Mouse (Mus musculus) hindbrain, postnatal 0 days (tissue): ENCODE measurements at regions not wholly inside any gene's neighbourhood (a gene's known extent, or its start where the extent isn't known, plus 50 kb on each side); places are given as distances from the start of the nearest gene placed in this dataset.

Experiments
- ATAC-seq: fragments of 200-750 bp; cut with Nextera tagmentation; 2 replicates; pipeline ENCODE4 v1.8.0; 2017; ENCODE audit warnings: mild to moderate bottlenecking, moderate TSS enrichment, moderate library complexity
- DNase-seq: peaks from one replicate; pipeline ENCODE4 v3.0.0-alpha.2; 2015; ENCODE audit warnings: low spot score
- H3K27ac ChIP-seq: fragments of 300-500 bp; sonication (generic); 2 replicates; pipeline ENCODE4 v1.5.1; 2014; ENCODE audit warnings: mild to moderate bottlenecking
- H3K27me3 ChIP-seq: fragments of 300-500 bp; sonication (generic); 2 replicates; pipeline ENCODE4 v1.6.1; 2014; ENCODE audit warnings: low read length, mixed read lengths; ENCODE audit not compliant: insufficient read depth
- H3K36me3 ChIP-seq: fragments of 300-500 bp; sonication (generic); 2 replicates; pipeline ENCODE4 v1.6.1; 2014; ENCODE audit warnings: low read length, mixed read lengths; ENCODE audit not compliant: insufficient read depth
- H3K4me1 ChIP-seq: fragments of 300-500 bp; sonication (generic); 2 replicates; pipeline ENCODE4 v1.6.1; 2014; ENCODE audit warnings: antibody characterized with exemption, low read length, mixed read lengths; ENCODE audit not compliant: insufficient read depth
- H3K4me2 ChIP-seq: fragments of 300-500 bp; sonication (generic); 2 replicates; pipeline ENCODE4 v1.6.1; 2014; ENCODE audit warnings: low read depth, mild to moderate bottlenecking, low read length, moderate library complexity, mixed read lengths
- H3K4me3 ChIP-seq: fragments of 300-500 bp; sonication (generic); 2 replicates; pipeline ENCODE4 v1.5.1; 2014; ENCODE audit warnings: low read length
- H3K9ac ChIP-seq: fragments of 300-500 bp; sonication (generic); replicated peaks from 2 replicates; pipeline ENCODE4 v1.6.1; 2014; ENCODE audit warnings: mild to moderate bottlenecking, low read length, moderate library complexity, mixed read lengths
- H3K9me3 ChIP-seq: fragments of 300-500 bp; sonication (generic); 2 replicates; pipeline ENCODE4 v1.6.1; 2016; ENCODE audit warnings: low read length, mixed read lengths
- CTCF ChIP-seq: IDR thresholded peaks from 2 replicates; pipeline ENCODE4 v1.5.1; 2016; ENCODE audit warnings: antibody characterized with exemption, control low read depth, low read depth
- WGBS: fragments of 180-500 bp; shearing (Covaris S2); extraction: QIAGEN DNeasy Blood & Tissue Kit; methylation state at CpG from one replicate; pipeline ENCODE4 v1.1.7; 2014; 5-methylcytosine and 5-hydroxymethylcytosine counted together

DNA sequence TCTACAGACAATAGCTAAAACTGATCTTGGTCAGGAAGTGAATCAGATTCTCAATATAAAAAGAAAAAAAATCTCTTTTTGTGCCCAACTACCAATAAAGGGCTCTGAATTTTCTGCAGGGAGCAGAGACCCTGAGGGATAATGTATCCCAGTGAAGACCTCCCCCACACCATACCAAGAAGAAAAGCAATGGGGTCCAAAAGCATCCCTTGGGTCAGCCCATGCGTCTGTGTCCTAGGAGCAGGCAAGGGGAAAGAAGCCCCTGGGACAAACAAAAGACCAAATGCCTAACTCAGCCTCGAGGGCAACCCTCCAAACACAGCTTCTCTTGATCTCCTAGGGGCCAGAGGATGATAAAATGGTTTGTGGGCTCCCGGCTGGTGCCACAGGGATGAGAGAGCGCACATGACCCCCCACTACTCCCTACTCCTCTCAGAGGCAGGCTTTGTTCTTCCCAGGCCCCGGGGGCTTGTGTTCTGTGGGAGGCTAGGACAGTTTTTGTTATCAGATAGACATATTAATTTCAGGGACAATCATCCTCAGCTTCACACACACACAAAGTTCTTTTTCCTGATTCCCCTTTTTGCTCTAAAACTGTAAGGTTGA lies 172.0 kb upstream of the Slc25a13 start:
- no peak for TF ChIP-seq CTCF
- 12% methylated on average over 5 of the region's 5 CpGs for WGBS
- no peak overlapping the region for H3K9ac ChIP-seq
- no peak overlapping the region for H3K4me3 ChIP-seq
- no peaks in the 10 kb centered on the region for H3K4me1 ChIP-seq
- no peak overlapping the region for H3K27ac ChIP-seq
- no peaks in the 10 kb centered on the region for H3K27me3 ChIP-seq
- ATAC-seq = no peak
- H3K36me3 ChIP-seq = no peaks in the 10 kb centered on the region
- no peak overlapping the region for H3K4me2 ChIP-seq
- H3K9me3 ChIP-seq = no peaks in the 10 kb centered on the region
- DNase-seq = no peak

DNA sequence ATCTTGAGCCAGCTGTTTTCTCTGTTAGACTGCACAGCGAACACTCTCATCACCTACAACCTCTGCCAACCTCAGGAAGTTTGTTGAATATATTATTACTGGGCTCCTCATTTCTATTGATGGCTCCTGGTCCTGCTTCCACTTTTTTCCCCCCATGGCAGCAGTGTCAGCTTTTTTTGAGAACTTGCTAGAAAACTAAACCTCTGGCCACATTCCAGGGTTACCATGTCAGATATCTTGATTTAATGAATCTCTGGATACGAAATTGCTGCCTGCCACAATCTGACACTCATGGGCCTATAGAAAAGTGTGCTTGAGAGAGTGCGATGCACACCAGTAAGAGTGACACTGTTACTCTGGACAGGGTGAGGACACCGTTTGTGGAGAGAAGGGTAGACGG lies 170.6 kb upstream of the Slc25a13 start:
- 57% methylated on average over 5 of the region's 5 CpGs for WGBS
- no peak overlapping the region for H3K27ac ChIP-seq
- no peaks in the 10 kb centered on the region for H3K9me3 ChIP-seq
- no peaks in the 10 kb centered on the region for H3K4me1 ChIP-seq
- ATAC-seq (no peak), DNase-seq (no peak)
- H3K4me2 ChIP-seq = no peak overlapping the region
- H3K4me3 ChIP-seq = no peak overlapping the region
- no peak for TF ChIP-seq CTCF
- no peaks in the 10 kb centered on the region for H3K36me3 ChIP-seq
- no peaks in the 10 kb centered on the region for H3K27me3 ChIP-seq
- no peak overlapping the region for H3K9ac ChIP-seq

DNA sequence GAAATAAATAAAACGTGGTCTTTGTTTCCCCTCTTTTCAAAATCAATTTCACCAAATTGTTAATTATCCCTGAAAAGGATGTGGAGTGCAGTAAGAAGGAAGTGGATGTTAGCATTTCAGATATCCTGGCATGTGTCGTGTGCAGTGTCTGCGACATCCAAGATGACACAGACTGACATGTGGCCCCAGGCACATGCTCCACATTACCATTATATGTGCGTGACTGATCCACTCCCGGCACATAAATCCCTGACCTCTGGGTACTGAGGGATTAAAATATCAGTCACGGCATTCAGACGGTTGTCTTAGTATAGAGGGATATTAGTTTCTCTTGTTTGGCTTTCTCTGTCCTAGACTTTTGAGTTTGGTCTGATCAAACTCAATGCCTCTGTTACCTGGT lies 168.0 kb upstream of the Slc25a13 start:
- no peaks in the 10 kb centered on the region for H3K4me1 ChIP-seq
- H3K9me3 ChIP-seq = no peaks in the 10 kb centered on the region
- no peaks in the 10 kb centered on the region for H3K27me3 ChIP-seq
- no peak overlapping the region for H3K27ac ChIP-seq
- TF ChIP-seq CTCF = no peak
- H3K4me3 ChIP-seq = no peak overlapping the region
- DNase-seq = no peak
- no peak overlapping the region for H3K4me2 ChIP-seq
- H3K36me3 ChIP-seq = no peaks in the 10 kb centered on the region
- no peak overlapping the region for H3K9ac ChIP-seq
- 61% methylated on average over 7 of the region's 7 CpGs for WGBS
- no peak for ATAC-seq

DNA sequence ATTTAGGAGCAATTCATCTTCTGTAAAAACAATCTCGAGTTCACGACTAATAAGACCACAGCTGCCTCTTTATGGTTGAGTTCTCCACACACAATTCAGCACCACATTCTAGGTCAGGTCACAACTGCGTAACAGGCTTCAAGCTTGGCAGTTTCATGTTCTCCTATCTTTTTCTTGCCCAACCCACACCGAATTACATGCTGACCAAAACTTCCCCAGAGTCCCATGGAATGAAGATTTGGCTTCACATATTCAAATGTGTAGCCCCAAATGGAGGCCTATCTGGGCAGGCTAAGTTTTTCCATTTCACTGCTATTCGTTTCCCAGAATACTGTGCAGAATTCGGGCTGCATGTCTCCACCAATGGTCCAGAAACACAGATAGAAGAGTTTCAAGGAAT lies 167.5 kb upstream of the Slc25a13 start:
- no peak overlapping the region for H3K4me3 ChIP-seq
- no peak overlapping the region for H3K4me2 ChIP-seq
- no peaks in the 10 kb centered on the region for H3K4me1 ChIP-seq
- H3K27me3 ChIP-seq = no peaks in the 10 kb centered on the region
- TF ChIP-seq CTCF = no peak
- DNase-seq (no peak), ATAC-seq (no peak)
- no peaks in the 10 kb centered on the region for H3K9me3 ChIP-seq
- no peak overlapping the region for H3K9ac ChIP-seq
- H3K27ac ChIP-seq = no peak overlapping the region
- no peaks in the 10 kb centered on the region for H3K36me3 ChIP-seq
- WGBS = 87% methylated on average over 6 of the region's 6 CpGs

DNA sequence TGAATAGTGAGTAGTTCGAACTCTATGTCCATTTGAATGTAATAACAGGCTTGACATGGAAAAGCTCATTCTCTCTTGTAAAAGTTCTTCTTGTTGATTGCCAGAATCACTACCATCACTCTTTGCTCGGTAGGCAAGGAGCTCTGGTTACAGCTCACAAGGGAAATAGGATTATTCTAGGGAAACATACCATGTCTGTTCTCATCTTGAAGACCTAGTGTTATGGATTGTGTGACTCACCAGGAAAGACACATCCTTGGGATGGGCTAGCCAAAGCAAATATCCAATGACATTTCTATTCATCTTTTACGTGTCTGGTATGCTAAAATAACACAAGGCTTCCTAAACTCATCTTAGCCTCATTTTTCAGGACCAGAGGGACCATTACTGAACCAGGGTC lies 155.4 kb upstream of the Slc25a13 start:
- no peak overlapping the region for H3K4me3 ChIP-seq
- H3K27ac ChIP-seq = no peak overlapping the region
- H3K36me3 ChIP-seq = no peaks in the 10 kb centered on the region
- ATAC-seq = no peak
- H3K27me3 ChIP-seq = no peaks in the 10 kb centered on the region
- DNase-seq = no peak
- H3K4me1 ChIP-seq = no peaks in the 10 kb centered on the region
- H3K4me2 ChIP-seq = no peak overlapping the region
- no peak for TF ChIP-seq CTCF
- H3K9me3 ChIP-seq = no peaks in the 10 kb centered on the region
- no peak overlapping the region for H3K9ac ChIP-seq
- WGBS = 93% methylated on average over 3 of the region's 3 CpGs

DNA sequence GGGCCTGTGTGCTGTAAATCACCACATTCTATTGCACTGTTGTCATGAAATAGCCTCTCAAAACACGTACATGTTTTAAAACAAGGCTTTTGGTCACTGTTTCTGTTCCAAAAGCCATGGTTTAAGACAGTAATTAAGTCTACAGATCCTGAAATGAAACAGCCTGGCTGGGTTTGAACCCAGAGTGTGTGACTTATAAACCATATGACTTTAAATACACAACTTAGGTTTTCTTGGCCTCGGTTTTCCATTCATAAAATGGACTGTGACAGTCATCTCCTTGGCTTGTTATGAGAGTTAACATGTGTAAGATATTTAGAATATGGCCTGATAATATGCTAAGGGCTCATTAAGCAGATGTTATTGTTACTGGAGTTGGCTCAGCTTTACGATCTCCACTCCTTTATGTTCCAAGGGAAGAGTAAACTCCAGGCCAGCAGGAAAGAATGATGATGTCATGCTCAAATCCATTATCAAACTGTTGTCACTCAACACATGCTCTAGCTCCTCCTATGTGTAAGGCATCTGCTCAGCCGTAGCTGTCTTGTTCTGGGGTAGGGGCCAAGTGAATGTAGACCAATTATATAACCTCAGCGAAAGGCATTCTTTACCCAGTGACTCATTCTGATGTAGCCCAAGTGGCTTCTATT lies 154.6 kb upstream of the Slc25a13 start:
- Histone ChIP-seq H3K27ac (no peak overlapping the region), H3K4me1 (no peaks in the 10 kb centered on the region), H3K27me3 (no peaks in the 10 kb centered on the region), H3K4me3 (no peak overlapping the region), H3K36me3 (no peaks in the 10 kb centered on the region), H3K9ac (no peak overlapping the region), H3K4me2 (no peak overlapping the region), H3K9me3 (no peaks in the 10 kb centered on the region)
- no peak for ATAC-seq
- DNase-seq = no peak
- WGBS = 74% methylated on average over 5 of the region's 5 CpGs
- no peak for TF ChIP-seq CTCF

DNA sequence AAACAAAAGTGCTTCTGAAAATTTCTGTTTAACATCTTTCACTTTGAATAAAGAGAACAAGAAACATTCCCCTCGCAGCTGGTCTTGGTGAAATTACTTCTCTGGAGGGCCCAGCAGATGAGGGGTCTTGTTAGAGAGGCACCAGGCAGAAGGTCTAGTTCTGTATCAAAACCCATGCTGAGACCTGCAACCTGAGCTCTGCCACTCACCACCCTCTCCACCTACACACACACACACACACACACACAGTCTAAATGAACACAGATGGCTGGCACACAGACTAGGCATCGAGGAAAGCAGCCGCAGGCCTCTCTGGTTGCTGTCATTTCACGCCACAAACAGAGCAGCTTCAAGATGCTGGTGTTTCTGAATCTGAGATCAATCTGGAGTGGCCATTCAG lies 147.1 kb upstream of the Slc25a13 start:
- peak; percentile 22 for DNase-seq
- no peak for TF ChIP-seq CTCF
- no peaks in the 10 kb centered on the region for H3K27me3 ChIP-seq
- H3K4me1 ChIP-seq = no peaks in the 10 kb centered on the region
- no peak overlapping the region for H3K9ac ChIP-seq
- H3K36me3 ChIP-seq = no peaks in the 10 kb centered on the region
- no peak overlapping the region for H3K27ac ChIP-seq
- no peak overlapping the region for H3K4me2 ChIP-seq
- peak; percentile 45; the same call in 1 of the 2 replicates for ATAC-seq
- WGBS = 45% methylated on average over 4 of the region's 4 CpGs
- H3K4me3 ChIP-seq = no peak overlapping the region
- H3K9me3 ChIP-seq = no peaks in the 10 kb centered on the region
